Mouse (Mus musculus): ENCODE data around the gene Kdm2b.

GRCm38 (mm10) chr5:123000901-123001300 is 11.3 kb upstream of the Kdm2b start:
- TF ChIP-seq CTCF (IDR thresholded peaks at IDR 0.05; ENCODE audit: control insufficient read depth, insufficient read depth, low read length) (no peak), POLR2A (IDR thresholded peaks at IDR 0.05; ENCODE audit: borderline replicate concordance, control insufficient read depth, low read depth, low read length) (no peak)
